Mouse (Mus musculus): Measurements from ENCODE around the gene Ttc26. TPM values are rescaled to one million over a fixed set of nuclear protein-coding genes. Genes with fewer than 3 reads are reported as not detected.
"Not testable (repeated sequence)": the region's sequence is repeated elsewhere in the genome, so short reads cannot be mapped to it uniquely, and the experiment has no call there.

Gene Ttc26
- polyA plus RNA-seq, 1 experiment from 2014 or later = 13.3 TPM

- H3K27ac ChIP-seq = no peak overlapping the region
- no peak overlapping the region for H3K9ac ChIP-seq (replicated peaks)
- WGBS = 90% methylated on average over 6 of the region's 6 CpGs
- peaks cover 34% of the 10 kb centered on the region for H3K27me3 ChIP-seq
- H3K36me3 ChIP-seq = no peaks in the 10 kb centered on the region
- H3K9me3 ChIP-seq = no peaks in the 10 kb centered on the region
- ATAC-seq (ENCODE audit: insufficient number of reproducible peaks, insufficient read depth, low FRiP score, low TSS enrichment, low read depth) = no peak
- no peak overlapping the region for H3K4me2 ChIP-seq
- H3K4me3 ChIP-seq (replicated peaks) = no peak overlapping the region
- H3K4me1 ChIP-seq (replicated peaks) = 0 out of 2 replicates have a peak, but pooled peaks cover 5% of the 10 kb centered on the region
These were observed 32.3 kb upstream of the Ttc26 start for GRCm38 (mm10) chr6:38348811-38349453.

- no peaks in the 10 kb centered on the region for H3K9me3 ChIP-seq
- H3K9ac ChIP-seq (replicated peaks) = no peak overlapping the region
- 77% methylated on average over 9 of the region's 9 CpGs for WGBS
- H3K27me3 ChIP-seq = peaks cover 43% of the 10 kb centered on the region
- H3K4me1 ChIP-seq (replicated peaks) = 0 out of 2 replicates have a peak, but pooled peaks cover 9% of the 10 kb centered on the region
- H3K27ac ChIP-seq = no peak overlapping the region
- no peak overlapping the region for H3K4me2 ChIP-seq
- no peak for ATAC-seq (ENCODE audit: insufficient number of reproducible peaks, insufficient read depth, low FRiP score, low TSS enrichment, low read depth)
- H3K36me3 ChIP-seq = no peaks in the 10 kb centered on the region
- no peak overlapping the region for H3K4me3 ChIP-seq (replicated peaks)
These were observed 31.5 kb upstream of the Ttc26 start for GRCm38 (mm10) chr6:38349806-38350205.

GRCm38 (mm10) chr6:38351930-38352329 lies 29.3 kb upstream of the Ttc26 start:
- 60% methylated on average over 4 of the region's 4 CpGs for WGBS
- H3K4me2 ChIP-seq = no peak overlapping the region
- H3K9ac ChIP-seq (replicated peaks) = no peak overlapping the region
- H3K27me3 ChIP-seq = peaks cover 61% of the 10 kb centered on the region
- no peak for ATAC-seq (ENCODE audit: insufficient number of reproducible peaks, insufficient read depth, low FRiP score, low TSS enrichment, low read depth)
- H3K4me3 ChIP-seq (replicated peaks) = no peak overlapping the region
- no peaks in the 10 kb centered on the region for H3K9me3 ChIP-seq
- no peak overlapping the region for H3K27ac ChIP-seq
- H3K4me1 ChIP-seq (replicated peaks) = 0 out of 2 replicates have a peak, but pooled peaks cover 9% of the 10 kb centered on the region
- no peaks in the 10 kb centered on the region for H3K36me3 ChIP-seq

GRCm38 (mm10) chr6:38352451-38352850 lies 28.8 kb upstream of the Ttc26 start:
- no peaks in the 10 kb centered on the region for H3K36me3 ChIP-seq
- H3K9me3 ChIP-seq = no peaks in the 10 kb centered on the region
- H3K9ac ChIP-seq (replicated peaks) = no peak overlapping the region
- 0 out of 2 replicates have a peak overlapping the region, but pooled peaks have one; percentile 2 for H3K4me3 ChIP-seq (replicated peaks)
- H3K4me1 ChIP-seq (replicated peaks) = 0 out of 2 replicates have a peak, but pooled peaks cover 9% of the 10 kb centered on the region
- H3K27ac ChIP-seq = no peak overlapping the region
- 11% methylated on average over 10 of the region's 10 CpGs for WGBS
- ATAC-seq (ENCODE audit: insufficient number of reproducible peaks, insufficient read depth, low FRiP score, low TSS enrichment, low read depth) = no peak
- no peak overlapping the region for H3K4me2 ChIP-seq
- H3K27me3 ChIP-seq = peaks cover 66% of the 10 kb centered on the region

GRCm38 (mm10) chr6:38353181-38353580 lies 28.1 kb upstream of the Ttc26 start:
- H3K27ac ChIP-seq = no peak overlapping the region
- H3K36me3 ChIP-seq = no peaks in the 10 kb centered on the region
- ATAC-seq (ENCODE audit: insufficient number of reproducible peaks, insufficient read depth, low FRiP score, low TSS enrichment, low read depth) = no peak
- H3K4me3 ChIP-seq (replicated peaks) = peak overlapping the region; percentile 60
- peaks cover 68% of the 10 kb centered on the region for H3K27me3 ChIP-seq
- WGBS = 8% methylated on average over 13 of the region's 13 CpGs
- peak overlapping the region; percentile 73 for H3K4me2 ChIP-seq
- H3K9ac ChIP-seq (replicated peaks) = no peak overlapping the region
- H3K9me3 ChIP-seq = no peaks in the 10 kb centered on the region
- 0 out of 2 replicates have a peak, but pooled peaks cover 9% of the 10 kb centered on the region for H3K4me1 ChIP-seq (replicated peaks)

- under 1% methylated on average over 87 of the region's 87 CpGs for WGBS
- H3K36me3 ChIP-seq = no peaks in the 10 kb centered on the region
These were observed 27.2 kb upstream of the Ttc26 start, which contains the start of gene Zc3hav1 for GRCm38 (mm10) chr6:38353811-38354722. TSS of gene Zc3hav1 (minus strand) at chr6:38354603.

GRCm38 (mm10) chr6:38354723-38355353 lies 26.4 kb upstream of the Ttc26 start:
- peak overlapping the region; percentile 60 for H3K4me3 ChIP-seq (replicated peaks)
- WGBS = 2% methylated on average over 20 of the region's 20 CpGs
- H3K9ac ChIP-seq (replicated peaks) = no peak overlapping the region
- H3K4me1 ChIP-seq (replicated peaks) = 0 out of 2 replicates have a peak, but pooled peaks cover 9% of the 10 kb centered on the region
- H3K4me2 ChIP-seq = peak overlapping the region; percentile 73
- no peak for ATAC-seq (ENCODE audit: insufficient number of reproducible peaks, insufficient read depth, low FRiP score, low TSS enrichment, low read depth)
- no peaks in the 10 kb centered on the region for H3K36me3 ChIP-seq
- peaks cover 68% of the 10 kb centered on the region for H3K27me3 ChIP-seq
- H3K27ac ChIP-seq = no peak overlapping the region
- no peaks in the 10 kb centered on the region for H3K9me3 ChIP-seq

More at GRCm38 (mm10) chr6:38353811-38354722, 27.2 kb upstream of the Ttc26 start, which contains the start of gene Zc3hav1:
- H3K4me3 ChIP-seq (replicated peaks) = peak within 1 kb of the TSS; percentile 60
- H3K27ac ChIP-seq = 0 out of 2 replicates have a peak within 1 kb of the TSS, but pooled peaks have one; percentile 17
- peaks cover 68% of the 10 kb centered on the region for H3K27me3 ChIP-seq
- H3K9ac ChIP-seq (replicated peaks) = peak within 1 kb of the TSS; percentile 56
- H3K9me3 ChIP-seq = no peaks in the 10 kb centered on the region
- ATAC-seq (ENCODE audit: insufficient number of reproducible peaks, insufficient read depth, low FRiP score, low TSS enrichment, low read depth) = peak; percentile 72
- H3K4me1 ChIP-seq (replicated peaks) = 0 out of 2 replicates have a peak, but pooled peaks cover 9% of the 10 kb centered on the region
- peak within 1 kb of the TSS; percentile 73 for H3K4me2 ChIP-seq

GRCm38 (mm10) chr6:38355354-38355823 lies 25.9 kb upstream of the Ttc26 start:
- H3K27ac ChIP-seq = no peak overlapping the region
- H3K4me2 ChIP-seq = peak overlapping the region; percentile 73; the same call in 1 of the 2 replicates
- H3K9me3 ChIP-seq = no peaks in the 10 kb centered on the region
- H3K4me3 ChIP-seq (replicated peaks) = 0 out of 2 replicates have a peak overlapping the region, but pooled peaks have one; percentile 60
- H3K36me3 ChIP-seq = no peaks in the 10 kb centered on the region
- no peak overlapping the region for H3K9ac ChIP-seq (replicated peaks)
- H3K27me3 ChIP-seq = peaks cover 65% of the 10 kb centered on the region
- 2% methylated on average over 8 of the region's 8 CpGs for WGBS
- no peak for ATAC-seq (ENCODE audit: insufficient number of reproducible peaks, insufficient read depth, low FRiP score, low TSS enrichment, low read depth)
- 0 out of 2 replicates have a peak, but pooled peaks cover 9% of the 10 kb centered on the region for H3K4me1 ChIP-seq (replicated peaks)

GRCm38 (mm10) chr6:38355862-38356261 lies 25.4 kb upstream of the Ttc26 start:
- 0 out of 2 replicates have a peak, but pooled peaks cover 9% of the 10 kb centered on the region for H3K4me1 ChIP-seq (replicated peaks)
- no peak overlapping the region for H3K4me3 ChIP-seq (replicated peaks)
- no peak overlapping the region for H3K9ac ChIP-seq (replicated peaks)
- H3K9me3 ChIP-seq = no peaks in the 10 kb centered on the region
- no peak overlapping the region for H3K27ac ChIP-seq
- H3K4me2 ChIP-seq = no peak overlapping the region
- H3K27me3 ChIP-seq = peaks cover 61% of the 10 kb centered on the region
- 8% methylated on average over 7 of the region's 7 CpGs for WGBS
- no peak for ATAC-seq (ENCODE audit: insufficient number of reproducible peaks, insufficient read depth, low FRiP score, low TSS enrichment, low read depth)
- H3K36me3 ChIP-seq = no peaks in the 10 kb centered on the region

- H3K27ac ChIP-seq; H3K9me3 ChIP-seq; H3K4me1 ChIP-seq (replicated peaks); ATAC-seq (ENCODE audit: insufficient number of reproducible peaks, insufficient read depth, low FRiP score, low TSS enrichment, low read depth); H3K9ac ChIP-seq (replicated peaks); H3K4me2 ChIP-seq; H3K4me3 ChIP-seq (replicated peaks); H3K36me3 ChIP-seq: not testable (repeated sequence)
- WGBS = 80% methylated on average over 15 of the region's 15 CpGs
- peaks cover 54% of the 10 kb centered on the region for H3K27me3 ChIP-seq
These were observed 24.4 kb upstream of the Ttc26 start for GRCm38 (mm10) chr6:38356661-38357433.
